Mouse (Mus musculus): Measurements from ENCODE around the gene 4930480E11Rik. TPM values are rescaled to one million over a fixed set of nuclear protein-coding genes. Genes with fewer than 3 reads are reported as not detected.
"Not testable (repeated sequence)": the region's sequence is repeated elsewhere in the genome, so short reads cannot be mapped to it uniquely, and the experiment has no call there.

4930480E11Rik gene
- not detected for total RNA-seq (2021)

DNA sequence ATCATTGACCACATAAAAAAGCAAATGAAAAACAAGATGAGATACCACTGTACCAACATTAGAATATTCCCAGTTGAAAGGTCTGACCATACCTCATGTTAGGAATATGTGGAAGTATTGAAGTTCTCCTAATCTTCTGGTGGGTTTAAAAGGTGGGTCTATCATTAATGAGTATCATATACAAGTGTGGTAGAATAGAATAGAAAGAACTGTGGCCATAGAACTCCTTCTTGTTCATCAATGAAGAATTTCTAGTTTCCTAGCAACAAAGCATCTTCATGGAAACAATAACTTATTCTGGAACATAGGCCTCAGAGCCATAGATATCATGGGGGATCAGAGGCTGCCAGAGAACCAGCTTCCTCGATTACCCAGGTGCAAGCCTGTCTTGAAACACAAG lies at the start of gene 4930480E11Rik:
Gene 4930480E11Rik (plus strand): TSS at position 301 of the 400 bp plus-strand sequence.
- intact Hi-C loops (cut with DNase I), result no loop called here

DNA sequence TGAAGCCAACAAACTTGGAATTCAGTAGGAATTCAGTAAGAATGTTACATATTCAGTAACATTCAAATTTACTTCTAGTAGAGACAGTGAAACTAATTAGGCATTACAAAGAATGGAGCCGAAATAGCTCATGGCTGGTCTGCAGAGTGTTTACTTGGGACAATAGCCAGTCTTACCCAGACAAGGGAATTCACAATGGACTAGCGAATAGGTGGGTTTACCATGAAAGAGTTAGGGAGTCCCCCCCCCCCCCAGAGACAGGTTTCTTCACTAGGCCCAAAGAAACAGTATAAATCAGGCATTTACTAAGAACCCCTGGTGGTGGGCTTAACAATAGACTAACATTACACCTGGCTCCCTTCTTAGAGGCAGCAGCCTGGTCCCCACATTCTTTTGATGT lies 33.9 kb downstream of the 4930480E11Rik start:
- intact Hi-C loops (cut with DNase I); DNase-seq: not testable (repeated sequence)

More for the DNA sequence above, at the start of gene 4930480E11Rik:
- DNase-seq, result no peak

Other genes starting within 250 kb of the 4930480E11Rik start
- gene Gm5938, start 244.2 kb upstream of the 4930480E11Rik start, total RNA-seq (2021), result not detected
- gene Obp1b, start 182.9 kb upstream of the 4930480E11Rik start, total RNA-seq (2021), result not detected
- gene Gm14743, start 123.7 kb upstream of the 4930480E11Rik start, total RNA-seq (2021), result not detected
- gene Prrg1, start 214.3 kb downstream of the 4930480E11Rik start, total RNA-seq (2021), result 10 to 100 TPM in 1 of 2 experiments, 1 to 10 TPM in 1; 8.8 to 10.3 TPM

Measured in heart, postnatal 10 days (tissue).